Mouse (Mus musculus): ENCODE measurements around the gene Pin4. TPM values are rescaled to one million over a fixed set of nuclear protein-coding genes. Genes with fewer than 3 reads are reported as not detected.

Pin4 gene
- polyA plus RNA-seq, 1 experiment = 52.8 TPM

GRCm38 (mm10) chrX:102170900-102171299, 51.7 kb downstream of the Pin4 start:
- Histone ChIP-seq H3K4me3 (ENCODE audit: insufficient read depth, low read depth, low read length) (no peak overlapping the region), H3K4me1 (ENCODE audit: control insufficient read depth, insufficient read depth, insufficient read length, low read length) (no peaks in the 10 kb centered on the region), H3K27ac (replicated peaks; ENCODE audit: low read depth, low read length) (no peak overlapping the region)

GRCm38 (mm10) chrX:102175538-102176287, 56.5 kb downstream of the Pin4 start:
- no peak overlapping the region for H3K27ac ChIP-seq (replicated peaks; ENCODE audit: low read depth, low read length)
- no peaks in the 10 kb centered on the region for H3K4me1 ChIP-seq (ENCODE audit: control insufficient read depth, insufficient read depth, insufficient read length, low read length)
- no peak overlapping the region for H3K4me3 ChIP-seq (ENCODE audit: insufficient read depth, low read depth, low read length)

Other genes with a start within 250 kb of the Pin4 start
- 0.83 and 1.5 TPM in 2 replicates for gene Rtl5, start 48.1 kb upstream of the Pin4 start, polyA plus RNA-seq (2012; ENCODE audit: insufficient read depth, insufficient read length, missing spikeins)
- gene Ercc6l, start 37.6 kb downstream of the Pin4 start, polyA plus RNA-seq (2012; ENCODE audit: insufficient read depth, insufficient read length, missing spikeins) = 0.32 TPM in 1 of 2 replicates, not detected in the other
- gene Rps4x, start 69.9 kb downstream of the Pin4 start, polyA plus RNA-seq (2012; ENCODE audit: insufficient read depth, insufficient read length, missing spikeins) = 541 and 684 TPM in 2 replicates
- gene Cited1, start 132.7 kb downstream of the Pin4 start, polyA plus RNA-seq (2012; ENCODE audit: insufficient read depth, insufficient read length, missing spikeins) = not detected in 2 replicates